10 mouse cellular contexts compared by ENCODE assay signal in the genomic region with DNA sequence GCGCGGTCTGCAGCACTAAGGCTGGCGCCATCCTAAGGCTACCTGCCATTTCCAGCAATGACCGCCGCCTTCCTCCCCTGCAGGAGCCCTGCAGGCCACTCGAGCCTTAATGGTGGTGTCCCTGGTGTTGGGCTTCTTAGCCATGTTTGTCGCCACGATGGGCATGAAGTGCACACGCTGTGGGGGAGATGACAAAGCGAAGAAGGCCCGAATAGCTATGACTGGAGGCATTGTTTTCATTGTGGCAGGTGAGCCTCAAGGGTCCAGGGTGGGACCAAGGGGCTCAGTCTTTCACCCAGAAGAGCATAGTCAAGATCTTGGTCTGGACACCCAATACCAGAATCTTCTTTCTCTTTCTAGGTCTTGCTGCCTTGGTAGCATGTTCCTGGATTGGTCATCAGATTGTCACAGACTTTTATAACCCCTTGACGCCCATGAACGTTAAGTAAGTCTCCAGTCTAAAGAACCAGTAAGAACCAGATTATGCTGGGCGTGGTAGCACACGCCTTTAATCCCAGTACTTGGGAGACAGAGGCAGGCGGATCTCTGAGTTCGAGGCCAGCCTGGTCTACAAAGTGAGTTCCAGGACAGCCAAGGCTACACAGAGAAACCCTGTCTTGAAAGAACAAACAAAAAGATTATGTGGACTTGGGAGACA. TPM values are rescaled to one million over a fixed set of nuclear protein-coding genes. Genes with fewer than 3 reads are reported as not detected.
DNase-seq lines count a peak whose midpoint lies in the region; ATAC-seq lines count a peak whose summit lies in the region.
"Had no signal": no experiment of that assay in that cellular context is flagged by ENCODE, and none has a peak within 500 bp of the region (broad histone marks: within the 10 kb centered on the region; RNA-seq: fewer than 3 reads in every experiment).

No protein-coding gene starts in this region.

- peak overlapping the region; percentile 54 for H3K9ac ChIP-seq in lung, embryonic 15.5 days
- no peak overlapping the region for H3K9ac ChIP-seq in neural tube, embryonic 14.5 days (replicated peaks; ENCODE audit: low read depth, low read length)

- peak overlapping the region; percentile 54 for H3K4me3 ChIP-seq in lung, embryonic 15.5 days
- peak overlapping the region; percentile 48 for H3K4me3 ChIP-seq in forebrain, embryonic 10.5 days
- H3K4me3 ChIP-seq in limb, embryonic 10.5 days = peak overlapping the region; percentile 50
- peak overlapping the region; percentile 21; the same call in 1 of the 2 replicates for H3K4me3 ChIP-seq in neural tube, embryonic 14.5 days (ENCODE audit: low read depth, low read length)
- H3K4me3 ChIP-seq: myocyte had no signal

- ATAC-seq in lung, embryonic 15.5 days (ENCODE audit: borderline replicate concordance, extremely low read depth, low FRiP score, low TSS enrichment) = no peak
- no peak for ATAC-seq in neural tube, embryonic 14.5 days (ENCODE audit: low read depth)

- H3K9me3 ChIP-seq in lung, embryonic 15.5 days = no peaks in the 10 kb centered on the region
- H3K9me3 ChIP-seq in forebrain, embryonic 10.5 days = no peaks in the 10 kb centered on the region
- no peaks in the 10 kb centered on the region for H3K9me3 ChIP-seq in limb, embryonic 10.5 days (replicated peaks)
- no peaks in the 10 kb centered on the region for H3K9me3 ChIP-seq in neural tube, embryonic 14.5 days (ENCODE audit: control insufficient read depth, low read length)

- H3K4me1 ChIP-seq in lung, embryonic 15.5 days = peaks cover 8% of the 10 kb centered on the region; the same call in 1 of the 2 replicates
- H3K4me1 ChIP-seq in forebrain, embryonic 10.5 days = peaks cover 21% of the 10 kb centered on the region
- H3K4me1 ChIP-seq in limb, embryonic 10.5 days = peaks cover 17% of the 10 kb centered on the region
- peaks cover 9% of the 10 kb centered on the region; the same call in 1 of the 2 replicates for H3K4me1 ChIP-seq in neural tube, embryonic 14.5 days (ENCODE audit: control insufficient read depth, insufficient read depth, low read length)

- peaks cover 32% of the 10 kb centered on the region for H3K36me3 ChIP-seq in lung, embryonic 15.5 days
- H3K36me3 ChIP-seq in forebrain, embryonic 10.5 days (replicated peaks) = peaks cover 43% of the 10 kb centered on the region
- H3K36me3 ChIP-seq in limb, embryonic 10.5 days = peaks cover 45% of the 10 kb centered on the region
- H3K36me3 ChIP-seq in neural tube, embryonic 14.5 days (ENCODE audit: control insufficient read depth, insufficient read depth, low read length) = peaks cover 19% of the 10 kb centered on the region

- H3K27ac ChIP-seq in lung, embryonic 15.5 days = peak overlapping the region; percentile 71
- H3K27ac ChIP-seq in forebrain, embryonic 10.5 days = peak overlapping the region; percentile 74
- peak overlapping the region; percentile 77 for H3K27ac ChIP-seq in limb, embryonic 10.5 days
- no peak overlapping the region for H3K27ac ChIP-seq in neural tube, embryonic 14.5 days (ENCODE audit: low read depth, low read length)

- peak overlapping the region; percentile 61 for H3K4me2 ChIP-seq in lung, embryonic 15.5 days
- peak overlapping the region; percentile 38 for H3K4me2 ChIP-seq in neural tube, embryonic 14.5 days (ENCODE audit: low read depth, low read length)

- peaks cover 56% of the 10 kb centered on the region for H3K27me3 ChIP-seq in lung, embryonic 15.5 days
- H3K27me3 ChIP-seq in forebrain, embryonic 10.5 days (ENCODE audit: poor library complexity, severe bottlenecking) = peaks cover 65% of the 10 kb centered on the region
- peaks cover 70% of the 10 kb centered on the region for H3K27me3 ChIP-seq in limb, embryonic 10.5 days (ENCODE audit: low read depth, poor library complexity, severe bottlenecking)
- peaks cover 48% of the 10 kb centered on the region for H3K27me3 ChIP-seq in neural tube, embryonic 14.5 days (ENCODE audit: control insufficient read depth, insufficient read depth, low read length)

- DNase-seq in lung, postnatal 36 days = no peak
- no peak for DNase-seq in forebrain, embryonic 10.5 days (ENCODE audit: extremely low spot score, low spot score)
- DNase-seq in limb, embryonic 10.5 days (ENCODE audit: low spot score) = no peak
- DNase-seq in adrenal gland, postnatal 14 days = no peak
- no peak for DNase-seq in gastrocnemius, adult 8-10 months (ENCODE audit: low spot score in 2 of 2)
- no peak for DNase-seq in urinary bladder, postnatal 4 days (ENCODE audit: low spot score in 2 of 2)

- WGBS in lung, embryonic 15.5 days = 34% methylated on average over 17 of the region's 17 CpGs
- 42% methylated on average over 17 of the region's 17 CpGs for WGBS in forebrain, embryonic 10.5 days
- 38% methylated on average over 17 of the region's 17 CpGs for WGBS in limb, embryonic 10.5 days
- WGBS in neural tube, embryonic 14.5 days = 37% methylated on average over 15 of the region's 17 CpGs

RNA-seq across cellular contexts. Expression of gene Cldn7, which starts 2.4 kb away (rescaled TPM):
- polyA plus RNA-seq in lung, embryonic 15.5 days (2015; fragmentation: Nextera tagmentation; extraction: Ambion mirVana) = 154 and 170 TPM in 2 replicates
- polyA plus RNA-seq in forebrain, embryonic 10.5 days (2016; fragmentation: Nextera tagmentation; extraction: Ambion mirVana) = 19.7 and 21.9 TPM in 2 replicates
- polyA plus RNA-seq in limb, embryonic 10.5 days (2016; fragmentation: Nextera tagmentation; extraction: Ambion mirVana) = 28.7 and 35.4 TPM in 2 replicates
- polyA plus RNA-seq in neural tube, embryonic 14.5 days (2014; fragmentation: Nextera tagmentation; extraction: Ambion mirVana) = 0.33 and 0.88 TPM in 2 replicates
- 1.1 TPM in 1 of 2 replicates, not detected in the other for total RNA-seq in adrenal gland, postnatal 14 days (2021)
- not detected for total RNA-seq in gastrocnemius, adult 8-10 months (2022)
- total RNA-seq: granulocyte monocyte progenitor cell, adult 5-6 weeks had no signal
- polyA plus RNA-seq: myocyte had no signal

RNA-seq across cellular contexts. Expression of gene Ctdnep1, which starts 14.0 kb away (rescaled TPM):
- polyA plus RNA-seq in lung, embryonic 15.5 days (2015; fragmentation: Nextera tagmentation; extraction: Ambion mirVana) = 22.3 and 25.4 TPM in 2 replicates
- 21.5 and 23.4 TPM in 2 replicates for polyA plus RNA-seq in forebrain, embryonic 10.5 days (2016; fragmentation: Nextera tagmentation; extraction: Ambion mirVana)
- 22.2 and 24.8 TPM in 2 replicates for polyA plus RNA-seq in limb, embryonic 10.5 days (2016; fragmentation: Nextera tagmentation; extraction: Ambion mirVana)
- polyA plus RNA-seq in neural tube, embryonic 14.5 days (2014; fragmentation: Nextera tagmentation; extraction: Ambion mirVana) = 26.5 and 27.1 TPM in 2 replicates
- total RNA-seq in adrenal gland, postnatal 14 days (2021) = 128 and 129 TPM in 2 replicates
- 100 to 1,000 TPM; 266 to 308 (median 283) TPM for total RNA-seq in gastrocnemius, adult 8-10 months (2022)

RNA-seq across cellular contexts. Expression of gene Elp5, which starts 15.3 kb away (rescaled TPM):
- 106 and 111 TPM in 2 replicates for polyA plus RNA-seq in lung, embryonic 15.5 days (2015; fragmentation: Nextera tagmentation; extraction: Ambion mirVana)
- polyA plus RNA-seq in forebrain, embryonic 10.5 days (2016; fragmentation: Nextera tagmentation; extraction: Ambion mirVana) = 159 TPM in 2 replicates
- 154 and 176 TPM in 2 replicates for polyA plus RNA-seq in limb, embryonic 10.5 days (2016; fragmentation: Nextera tagmentation; extraction: Ambion mirVana)
- polyA plus RNA-seq in neural tube, embryonic 14.5 days (2014; fragmentation: Nextera tagmentation; extraction: Ambion mirVana) = 159 and 175 TPM in 2 replicates
- 65.2 and 73.2 TPM in 2 replicates for total RNA-seq in adrenal gland, postnatal 14 days (2021)
- total RNA-seq in gastrocnemius, adult 8-10 months (2022) = 10 to 100 TPM; 38.8 to 40.8 (median 39.4) TPM

RNA-seq across cellular contexts. Expression of gene Slc2a4, which starts 19.0 kb away (rescaled TPM):
- polyA plus RNA-seq in lung, embryonic 15.5 days (2015; fragmentation: Nextera tagmentation; extraction: Ambion mirVana) = 18.0 and 20.6 TPM in 2 replicates
- polyA plus RNA-seq in forebrain, embryonic 10.5 days (2016; fragmentation: Nextera tagmentation; extraction: Ambion mirVana) = 14.2 and 15.7 TPM in 2 replicates
- 19.9 and 29.3 TPM in 2 replicates for polyA plus RNA-seq in limb, embryonic 10.5 days (2016; fragmentation: Nextera tagmentation; extraction: Ambion mirVana)
- 2.7 and 3.7 TPM in 2 replicates for polyA plus RNA-seq in neural tube, embryonic 14.5 days (2014; fragmentation: Nextera tagmentation; extraction: Ambion mirVana)
- 65.2 and 78.7 TPM in 2 replicates for total RNA-seq in adrenal gland, postnatal 14 days (2021)
- 100 to 1,000 TPM; 397 to 490 (median 424) TPM for total RNA-seq in gastrocnemius, adult 8-10 months (2022)
- total RNA-seq: granulocyte monocyte progenitor cell, adult 5-6 weeks had no signal

RNA-seq across cellular contexts. Expression of gene Gabarap, which starts 24.0 kb away (rescaled TPM):
- polyA plus RNA-seq in lung, embryonic 15.5 days (2015; fragmentation: Nextera tagmentation; extraction: Ambion mirVana) = 453 and 455 TPM in 2 replicates
- polyA plus RNA-seq in forebrain, embryonic 10.5 days (2016; fragmentation: Nextera tagmentation; extraction: Ambion mirVana) = 318 and 331 TPM in 2 replicates
- polyA plus RNA-seq in limb, embryonic 10.5 days (2016; fragmentation: Nextera tagmentation; extraction: Ambion mirVana) = 280 and 332 TPM in 2 replicates
- 609 and 643 TPM in 2 replicates for polyA plus RNA-seq in neural tube, embryonic 14.5 days (2014; fragmentation: Nextera tagmentation; extraction: Ambion mirVana)
- 344 and 351 TPM in 2 replicates for total RNA-seq in adrenal gland, postnatal 14 days (2021)
- 100 to 1,000 TPM; 186 to 216 (median 214) TPM for total RNA-seq in gastrocnemius, adult 8-10 months (2022)

Comparison
In these comparisons a context has a peak if more than half of its experiments do, and no peak if none do; other contexts are left out.
1. RNA of gene Cldn7, which starts 2.4 kb away (polyA plus RNA-seq): 154 to 170 TPM in lung, embryonic 15.5 days, 28.7 to 35.4 TPM in limb, embryonic 10.5 days and 19.7 to 21.9 TPM in forebrain, embryonic 10.5 days; 0.33 to 0.88 TPM in neural tube, embryonic 14.5 days; every median in the first group is over 10 times any median in the second.
2. Peak in every context shown above with its lines, with median percentiles within 50 percentile points of each other: H3K4me3 ChIP-seq.